Mouse (Mus musculus) layer of hippocampus, adult 18-20 months (tissue): Measurements from ENCODE around the gene Sorbs1. TPM values are rescaled to one million over a fixed set of nuclear protein-coding genes. Genes with fewer than 3 reads are reported as not detected.

Source experiments
- DNase-seq, 2 experiments: peaks; one replicate each; pipeline ENCODE4 v3.0.0; 2022; ENCODE audit warnings: low spot score in 2 of 2
- total RNA-seq, 2 experiments: library from RNA; stranded (reverse); gene quantifications; 2 replicates each; pipeline ENCODE4 v1.2.3; 2021

The Sorbs1 gene
- total RNA-seq, 2 experiments from 2014 or later, result 195 to 206 TPM

- DNase-seq, result no peak
Measured at GRCm38 (mm10) chr19:40514376-40514775, 797 bp upstream of the Sorbs1 start.

- DNase-seq, result peak; percentile 32 to 53
Measured at GRCm38 (mm10) chr19:40512500-40513421, 818 bp downstream of the Sorbs1 start.

- no peak for DNase-seq
Measured at GRCm38 (mm10) chr19:40511679-40512309, 1.8 kb downstream of the Sorbs1 start.

GRCm38 (mm10) chr19:40511100-40511439 lies 2.5 kb downstream of the Sorbs1 start:
- peak in 1 of 2 experiments; percentile 39 for DNase-seq

- DNase-seq, result peak in 1 of 2 experiments; percentile 62
Measured at GRCm38 (mm10) chr19:40510387-40511099, 3.0 kb downstream of the Sorbs1 start.

- DNase-seq, result no peak
Measured at GRCm38 (mm10) chr19:40509274-40509673, 4.3 kb downstream of the Sorbs1 start.

GRCm38 (mm10) chr19:40508851-40509250 lies 4.7 kb downstream of the Sorbs1 start:
- DNase-seq, result no peak

- DNase-seq, result no peak
Measured at GRCm38 (mm10) chr19:40506965-40507364, 6.6 kb downstream of the Sorbs1 start.

- DNase-seq, result no peak
Measured at GRCm38 (mm10) chr19:40504336-40504735, 9.2 kb downstream of the Sorbs1 start.

GRCm38 (mm10) chr19:40499940-40500737 lies 13.4 kb downstream of the Sorbs1 start:
- DNase-seq, result no peak

- peak; percentile 68 to 84 for DNase-seq
Measured at GRCm38 (mm10) chr19:40499141-40499540, 14.4 kb downstream of the Sorbs1 start.

GRCm38 (mm10) chr19:40498162-40498725 lies 15.3 kb downstream of the Sorbs1 start:
- no peak for DNase-seq

- DNase-seq, result no peak
Measured at GRCm38 (mm10) chr19:40496509-40497267, 16.9 kb downstream of the Sorbs1 start.

- DNase-seq, result no peak
Measured at GRCm38 (mm10) chr19:40496071-40496470, 17.5 kb downstream of the Sorbs1 start.

- no peak for DNase-seq
Measured at GRCm38 (mm10) chr19:40492902-40493301, 20.7 kb downstream of the Sorbs1 start.

GRCm38 (mm10) chr19:40491442-40491841 lies 22.1 kb downstream of the Sorbs1 start:
- DNase-seq, result no peak

- no peak for DNase-seq
Measured at GRCm38 (mm10) chr19:40490765-40491164, 22.8 kb downstream of the Sorbs1 start.

GRCm38 (mm10) chr19:40489633-40490032 lies 23.9 kb downstream of the Sorbs1 start:
- DNase-seq, result no peak

GRCm38 (mm10) chr19:40488853-40489454 lies 24.6 kb downstream of the Sorbs1 start:
- no peak for DNase-seq
